ENCODE assay signal across 9 mouse cellular contexts in the genomic region with DNA sequence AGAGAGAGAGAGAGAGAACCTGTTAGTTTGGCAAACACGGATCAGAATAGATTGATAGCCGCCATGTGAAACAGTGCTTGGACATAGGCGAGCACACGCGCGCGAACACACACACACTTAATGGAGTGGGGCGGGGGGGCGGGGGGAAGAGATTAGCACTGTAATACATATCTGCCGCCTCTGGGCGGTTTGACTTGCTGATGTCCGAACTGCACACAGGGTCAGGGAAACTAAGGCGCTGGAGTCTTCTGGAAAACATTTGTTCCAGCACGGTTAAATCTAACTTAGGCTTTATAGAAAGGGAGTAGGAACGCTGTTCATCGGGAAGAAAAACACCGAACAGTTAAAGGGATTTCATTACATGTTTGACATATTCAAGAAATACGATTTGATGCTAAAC. TPM values are rescaled to one million over a fixed set of nuclear protein-coding genes. Genes with fewer than 3 reads are reported as not detected.
DNase-seq lines count a peak whose midpoint lies in the region; ATAC-seq and TF ChIP-seq lines count a peak whose summit lies in the region.
"Had no signal": no experiment of that assay in that cellular context is flagged by ENCODE, and none has a peak within 500 bp of the region (broad histone marks: within the 10 kb centered on the region; RNA-seq: fewer than 3 reads in every experiment).

No protein-coding gene starts in this region.

- H3K4me2 ChIP-seq in forebrain, embryonic 13.5 days: peak overlapping the region; percentile 96
- H3K4me2 ChIP-seq in limb, embryonic 13.5 days (replicated peaks): peak overlapping the region; percentile 90
- peak overlapping the region; percentile 79 for H3K4me2 ChIP-seq in neural tube, embryonic 14.5 days (ENCODE audit: low read depth, low read length)

- peak; percentile 30 for DNase-seq in cerebellum, adult 9-11 months
- no peak for DNase-seq in cerebellum, postnatal 36 days
- DNase-seq in right cerebral cortex, adult 2 months (ENCODE audit: low spot score in 2 of 2): no peak
- DNase-seq in ovary, adult 18-20 months (ENCODE audit: low spot score): no peak

- TF ChIP-seq CTCF in E14TG2a.4 (conservative IDR thresholded peaks at IDR 0.05; ENCODE audit: low read length): no peak

- peaks cover 36% of the 10 kb centered on the region for H3K27me3 ChIP-seq in E14TG2a.4 (ENCODE audit: insufficient read depth, low read length)
- H3K27me3 ChIP-seq in forebrain, embryonic 13.5 days: 0 out of 2 replicates have a peak, but pooled peaks cover 3% of the 10 kb centered on the region
- peaks cover 5% of the 10 kb centered on the region; the same call in 1 of the 2 replicates for H3K27me3 ChIP-seq in limb, embryonic 13.5 days
- H3K27me3 ChIP-seq in neural tube, embryonic 14.5 days (ENCODE audit: control insufficient read depth, insufficient read depth, low read length): no peaks in the 10 kb centered on the region
- H3K27me3 ChIP-seq: CH12.LX had no signal

- no peak for ATAC-seq in forebrain, embryonic 13.5 days
- ATAC-seq in limb, embryonic 13.5 days (ENCODE audit: low FRiP score, low read depth): no peak
- ATAC-seq in neural tube, embryonic 14.5 days (ENCODE audit: low read depth): no peak

- peak overlapping the region; percentile 31 for H3K9ac ChIP-seq in forebrain, embryonic 13.5 days
- H3K9ac ChIP-seq in limb, embryonic 13.5 days: peak overlapping the region; percentile 50
- no peak overlapping the region for H3K9ac ChIP-seq in neural tube, embryonic 14.5 days (replicated peaks; ENCODE audit: low read depth, low read length)

- H3K36me3 ChIP-seq in E14TG2a.4 (ENCODE audit: insufficient read depth, low read length): no peaks in the 10 kb centered on the region
- H3K36me3 ChIP-seq in forebrain, embryonic 13.5 days (ENCODE audit: poor library complexity, severe bottlenecking): no peaks in the 10 kb centered on the region
- no peaks in the 10 kb centered on the region for H3K36me3 ChIP-seq in limb, embryonic 13.5 days
- H3K36me3 ChIP-seq in neural tube, embryonic 14.5 days (ENCODE audit: control insufficient read depth, insufficient read depth, low read length): no peaks in the 10 kb centered on the region

- no peaks in the 10 kb centered on the region for H3K9me3 ChIP-seq in E14TG2a.4 (ENCODE audit: low read length)
- H3K9me3 ChIP-seq in forebrain, embryonic 13.5 days (replicated peaks): no peaks in the 10 kb centered on the region
- no peaks in the 10 kb centered on the region for H3K9me3 ChIP-seq in limb, embryonic 13.5 days
- H3K9me3 ChIP-seq in neural tube, embryonic 14.5 days (ENCODE audit: control insufficient read depth, low read length): no peaks in the 10 kb centered on the region

- H3K4me1 ChIP-seq in E14TG2a.4 (replicated peaks; ENCODE audit: low read depth, low read length): peaks cover 37% of the 10 kb centered on the region
- H3K4me1 ChIP-seq in forebrain, embryonic 13.5 days: peaks cover 49% of the 10 kb centered on the region
- peaks cover 41% of the 10 kb centered on the region for H3K4me1 ChIP-seq in limb, embryonic 13.5 days
- H3K4me1 ChIP-seq in neural tube, embryonic 14.5 days (ENCODE audit: control insufficient read depth, insufficient read depth, low read length): 0 out of 2 replicates have a peak, but pooled peaks cover 8% of the 10 kb centered on the region

- H3K27ac ChIP-seq in forebrain, embryonic 13.5 days: no peak overlapping the region; the same call in 1 of the 2 replicates
- peak overlapping the region; percentile 61; the same call in 1 of the 2 replicates for H3K27ac ChIP-seq in limb, embryonic 13.5 days
- no peak overlapping the region for H3K27ac ChIP-seq in neural tube, embryonic 14.5 days (ENCODE audit: low read depth, low read length)

- 2% methylated on average over 18 of the region's 18 CpGs for WGBS in forebrain, embryonic 13.5 days
- WGBS in limb, embryonic 13.5 days: 1% methylated on average over 18 of the region's 18 CpGs
- WGBS in neural tube, embryonic 14.5 days: 4% methylated on average over 18 of the region's 18 CpGs

- peak overlapping the region; percentile 94; the same call in 1 of the 2 replicates for H3K4me3 ChIP-seq in E14TG2a.4 (replicated peaks; ENCODE audit: low read length)
- H3K4me3 ChIP-seq in forebrain, embryonic 13.5 days: peak overlapping the region; percentile 97
- H3K4me3 ChIP-seq in limb, embryonic 13.5 days: peak overlapping the region; percentile 98
- H3K4me3 ChIP-seq in neural tube, embryonic 14.5 days (ENCODE audit: low read depth, low read length): peak overlapping the region; percentile 86

RNA-seq across cellular contexts. Expression of gene Lrig1, which starts 1.1 kb away (rescaled TPM):
- polyA plus RNA-seq in forebrain, embryonic 13.5 days (2015; fragmentation: Nextera tagmentation; extraction: Ambion mirVana): 6.4 and 7.6 TPM in 2 replicates
- polyA plus RNA-seq in limb, embryonic 13.5 days (2015; fragmentation: Nextera tagmentation; extraction: Ambion mirVana): 19.0 and 23.5 TPM in 2 replicates
- polyA plus RNA-seq in neural tube, embryonic 14.5 days (2014; fragmentation: Nextera tagmentation; extraction: Ambion mirVana): 20.6 and 25.2 TPM in 2 replicates
